Mouse (Mus musculus): ENCODE measurements around the gene Dhrs13.

GRCm38 (mm10) chr11:78073577-78074276 is 41.6 kb downstream of the Dhrs13 start:
- TF ChIP-seq ZNF384 (IDR thresholded peaks at IDR 0.05; ENCODE audit: low read depth, low read length) (no peak), MAFK (IDR thresholded peaks at IDR 0.05; ENCODE audit: insufficient read depth, low read depth, low read length) (no peak), CHD2 (IDR thresholded peaks at IDR 0.05; ENCODE audit: low read depth, low read length) (no peak), HCFC1 (IDR thresholded peaks at IDR 0.05; ENCODE audit: borderline replicate concordance, insufficient read depth, low read length) (no peak)
